Mouse (Mus musculus) lung, adult 2 months (tissue): Measurements from ENCODE around the gene Cers2.
"Not testable (repeated sequence)": the region's sequence is repeated elsewhere in the genome, so short reads cannot be mapped to it uniquely, and the experiment has no call there.

Source experiments
- CTCF ChIP-seq: fragments of 200-500 bp; IDR thresholded peaks from 2 replicates; pipeline ENCODE4 v1.5.1; 2011; ENCODE audit warnings: mild to moderate bottlenecking, low read length, control low read depth; ENCODE audit not compliant: insufficient read depth
- POLR2A ChIP-seq: fragments of 200-500 bp; IDR thresholded peaks from 2 replicates; pipeline ENCODE4 v1.6.1; 2011; ENCODE audit warnings: low read depth, mild to moderate bottlenecking, control low read depth, low read length, borderline replicate concordance; ENCODE audit errors: extremely low read depth

DNA sequence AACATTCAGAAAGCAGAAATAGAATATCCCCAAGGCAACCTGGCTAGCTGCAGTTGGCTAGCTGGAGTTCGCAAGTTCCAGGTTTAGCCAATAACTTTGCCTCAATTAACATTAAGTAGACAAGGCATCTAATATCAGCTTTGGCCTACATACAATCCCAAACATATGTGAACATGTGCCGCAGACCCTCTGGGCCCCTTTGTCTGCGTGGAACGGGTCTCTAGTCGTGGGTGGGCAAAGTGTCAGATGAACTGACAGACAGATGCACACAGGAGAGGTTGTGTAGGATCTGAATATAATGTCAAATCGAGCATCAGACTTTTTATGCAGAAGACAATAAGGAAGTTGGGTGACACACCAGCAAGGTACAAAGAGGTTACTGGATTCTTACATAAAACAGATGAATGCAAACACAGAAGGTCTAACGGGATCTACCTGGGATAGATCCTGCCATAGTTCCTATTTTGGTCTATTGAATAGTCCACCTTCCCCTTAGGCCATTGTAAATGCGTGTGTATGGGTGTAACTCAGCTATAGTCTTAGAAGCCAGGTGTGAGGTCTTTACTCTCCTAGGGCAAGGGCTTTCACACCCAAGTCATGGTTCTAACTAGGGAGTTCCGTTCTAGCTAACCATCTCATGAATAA, 28.9 kb downstream of the Cers2 start:
- TF ChIP-seq CTCF, POLR2A: not testable (repeated sequence)
